Mouse (Mus musculus) embryo, embryonic 9.5 days (tissue): ENCODE data around the gene Tprkb.
"Not testable (repeated sequence)": the region's sequence is repeated elsewhere in the genome, so short reads cannot be mapped to it uniquely, and the experiment has no call there.

ENCODE experiments used
- DNase-seq: peaks from one replicate; pipeline ENCODE4 v3.0.0-alpha.2; 2017; ENCODE audit errors: extremely low spot score

Tprkb gene

DNA sequence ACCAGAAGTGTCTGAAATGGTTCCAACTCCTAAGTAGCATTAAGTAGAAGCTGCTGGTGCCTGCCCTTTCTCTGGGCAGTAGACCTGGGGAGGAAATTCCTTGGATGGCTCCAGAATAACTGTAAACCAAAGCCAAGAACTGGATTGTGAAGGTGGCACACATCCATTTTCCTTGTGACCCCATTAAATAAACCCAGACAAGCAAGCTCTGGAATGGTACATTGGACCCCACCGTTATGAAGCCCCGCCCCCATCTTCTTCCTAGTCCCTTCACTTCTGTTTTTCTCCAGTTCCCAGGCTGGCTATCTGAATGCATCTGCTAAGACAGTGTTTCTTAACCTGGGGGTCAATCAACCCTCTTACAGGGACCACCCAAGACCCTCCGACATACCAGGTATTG, at the start of gene Tprkb:
TSS of gene Tprkb (plus strand) at position 279 of the 400 bp plus-strand sequence.
- DNase-seq: no peak

DNA sequence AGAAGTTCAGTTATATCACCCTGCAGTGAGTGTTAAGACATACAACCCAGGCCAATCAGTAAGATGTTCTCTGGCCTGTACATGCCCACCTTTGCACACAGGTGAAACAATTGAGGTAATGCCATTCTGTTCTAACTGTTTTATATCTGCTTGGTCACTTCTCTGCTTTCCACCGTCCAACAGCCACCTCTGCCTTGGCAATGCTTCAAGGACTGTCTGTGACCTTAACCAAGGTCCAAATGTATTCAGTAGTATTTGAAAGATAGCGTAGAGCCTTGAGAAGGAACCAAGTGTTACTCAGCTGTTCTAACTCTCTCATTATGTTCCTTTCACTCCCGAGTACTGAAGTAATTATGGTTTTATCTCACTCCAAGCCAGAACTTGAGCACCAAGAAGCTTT, 49.1 kb upstream of the Tprkb start:
- DNase-seq: no peak

DNA sequence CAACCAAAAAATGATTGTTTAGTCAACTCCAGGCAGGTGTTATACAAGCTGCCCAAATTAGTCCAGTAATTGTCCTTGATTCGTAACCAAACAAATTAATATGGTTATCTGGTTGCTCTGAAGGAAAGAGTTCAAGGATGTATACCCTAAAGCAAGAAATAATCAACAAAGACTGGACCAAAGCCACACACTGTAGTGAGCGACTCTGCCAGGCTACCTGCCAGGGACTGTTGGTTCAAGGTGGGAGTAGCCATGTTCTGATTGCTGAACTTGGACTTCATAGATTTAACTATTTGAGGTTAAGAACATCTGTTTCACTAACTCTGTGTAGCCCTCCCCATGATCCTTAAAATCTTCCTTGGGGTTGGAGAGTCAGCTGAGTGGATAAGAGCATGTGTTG, 48.5 kb upstream of the Tprkb start:
- no peak for DNase-seq

DNA sequence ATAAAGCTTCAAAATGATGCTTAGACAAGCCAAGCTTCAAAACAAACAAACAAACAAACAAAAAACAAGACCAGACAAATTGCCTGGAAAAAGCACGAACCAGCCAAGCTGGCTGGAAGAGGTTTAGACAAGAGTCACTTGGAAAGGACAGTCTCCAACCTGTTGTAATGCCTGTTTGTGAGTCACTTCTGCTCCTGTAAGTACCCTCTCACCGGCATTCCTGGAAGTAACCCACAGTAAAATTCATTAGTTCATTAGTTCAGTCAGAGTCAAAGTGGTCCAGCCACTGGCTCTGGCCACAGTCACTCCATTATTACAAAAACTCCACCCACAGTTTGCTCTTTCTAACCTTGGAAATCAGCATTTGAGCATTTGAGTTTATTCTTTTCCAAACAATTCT, 47.8 kb upstream of the Tprkb start:
- no peak for DNase-seq

DNA sequence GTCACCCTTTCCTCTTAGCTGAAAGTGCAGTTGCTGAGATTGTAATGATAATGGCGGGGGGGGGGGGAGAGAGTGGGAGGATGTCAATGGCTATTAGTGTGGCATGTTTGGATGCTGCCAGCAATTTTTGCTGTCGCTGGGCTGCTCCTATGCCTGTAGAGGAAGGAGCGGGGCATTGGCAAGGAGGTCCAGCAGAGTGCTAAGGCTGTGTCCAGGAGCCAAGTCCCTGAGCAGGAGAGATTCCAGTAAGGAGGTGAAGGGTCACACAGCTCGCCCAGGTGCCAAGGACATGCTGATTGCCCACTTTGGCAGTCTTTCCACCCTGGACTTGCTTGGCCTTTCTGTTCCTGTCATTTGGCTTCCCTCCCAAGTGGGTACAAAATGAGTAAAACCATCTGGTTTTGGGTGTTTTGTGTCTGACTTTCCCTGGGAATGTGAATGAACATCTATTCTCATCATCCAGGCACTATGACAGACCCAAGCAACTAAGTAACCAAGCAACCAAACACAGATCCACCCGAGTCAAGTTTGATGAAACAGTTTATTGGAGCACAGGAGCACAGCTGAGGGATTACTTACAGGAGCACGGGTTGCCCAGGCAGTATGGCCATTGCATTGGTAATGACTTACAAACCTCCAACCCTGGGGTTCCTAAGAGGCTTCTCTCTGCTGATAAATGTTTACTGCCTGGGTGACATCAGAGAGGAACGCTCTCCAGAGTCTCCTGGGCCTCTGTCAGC, 46.6 kb upstream of the Tprkb start:
- not testable (repeated sequence) for DNase-seq

DNA sequence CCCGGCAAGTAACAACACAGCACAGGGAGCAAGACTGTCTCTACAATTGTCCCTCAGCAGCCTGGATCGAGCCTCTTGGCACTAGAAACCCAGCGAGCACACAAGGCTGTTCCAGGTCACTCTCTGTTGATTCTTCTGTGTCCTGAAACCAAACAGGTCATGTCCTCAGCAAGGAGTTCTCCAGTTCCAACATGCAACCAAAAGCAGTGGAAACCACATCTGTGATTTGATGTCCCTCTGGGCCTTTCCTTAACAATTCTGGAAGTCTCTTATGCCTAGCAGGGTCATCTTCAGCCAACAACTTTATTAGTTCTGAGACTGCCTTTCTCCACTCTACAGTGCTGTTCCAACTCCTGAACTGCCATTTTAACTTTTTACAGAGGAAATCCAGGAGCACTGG, 45.5 kb upstream of the Tprkb start:
- not testable (repeated sequence) for DNase-seq

DNA sequence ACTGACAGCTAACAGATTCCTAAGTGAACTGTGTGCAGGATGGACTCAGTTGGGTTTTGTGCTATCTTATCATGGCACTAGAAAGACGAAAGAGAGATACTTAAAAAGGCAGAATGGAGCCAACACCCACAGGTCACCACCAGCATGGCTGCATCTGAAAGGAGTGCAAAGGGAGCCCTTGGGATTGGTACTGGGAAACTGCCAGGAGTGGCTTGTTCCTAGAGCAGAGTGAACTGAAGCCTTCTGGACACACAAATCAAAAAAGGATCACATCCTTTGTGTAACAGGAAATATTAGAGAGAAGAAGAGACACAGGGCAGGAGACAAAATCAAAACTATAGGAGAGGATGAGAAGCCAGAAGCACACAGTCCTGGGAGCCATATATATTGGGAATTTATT, 44.7 kb upstream of the Tprkb start:
- DNase-seq: not testable (repeated sequence)

DNA sequence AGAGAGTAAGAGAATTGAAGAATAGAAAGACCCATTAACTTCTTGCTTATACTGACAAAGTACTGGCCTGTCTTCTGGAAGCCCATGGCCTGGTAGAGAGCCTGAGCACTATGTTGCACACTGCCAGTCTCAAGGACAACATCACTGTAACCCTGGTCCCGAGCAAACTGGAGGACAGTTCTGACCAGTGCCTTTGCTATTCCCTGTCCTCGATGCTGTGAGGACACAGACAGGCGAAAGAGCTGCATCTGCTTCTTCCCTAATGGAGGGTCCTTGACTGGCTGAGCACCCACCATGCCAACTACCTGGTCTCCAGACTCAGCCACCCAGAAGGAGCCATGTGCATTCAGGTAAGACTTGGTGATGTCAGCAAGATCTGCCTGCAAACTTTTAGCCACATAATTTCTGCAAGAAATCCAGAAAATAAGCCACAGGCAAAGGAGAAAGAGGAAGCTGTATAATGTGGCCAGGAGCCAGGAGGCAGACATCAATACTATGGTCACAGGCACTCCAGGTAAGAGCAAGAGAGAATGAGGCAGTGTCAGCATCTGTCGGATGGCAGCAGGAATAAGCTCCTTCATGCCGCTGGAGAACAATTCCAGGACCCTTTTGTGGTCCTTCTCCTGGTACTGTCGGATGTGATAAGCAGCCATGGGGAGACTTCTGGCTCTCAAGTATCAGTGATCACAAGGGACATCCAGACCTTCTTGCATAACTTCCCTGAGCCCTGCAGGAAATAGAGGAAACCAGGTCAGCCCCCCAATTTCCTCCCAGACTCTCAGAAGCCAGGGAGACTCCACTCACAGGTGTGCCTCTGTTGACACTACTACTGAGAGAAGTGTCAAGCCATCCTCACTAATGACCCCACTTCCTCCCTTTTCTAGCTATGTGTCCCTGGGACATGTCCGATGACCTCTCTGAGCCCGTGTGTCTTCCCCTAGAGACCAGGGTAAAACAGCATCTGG, 43.7 kb upstream of the Tprkb start:
- no peak for DNase-seq

DNA sequence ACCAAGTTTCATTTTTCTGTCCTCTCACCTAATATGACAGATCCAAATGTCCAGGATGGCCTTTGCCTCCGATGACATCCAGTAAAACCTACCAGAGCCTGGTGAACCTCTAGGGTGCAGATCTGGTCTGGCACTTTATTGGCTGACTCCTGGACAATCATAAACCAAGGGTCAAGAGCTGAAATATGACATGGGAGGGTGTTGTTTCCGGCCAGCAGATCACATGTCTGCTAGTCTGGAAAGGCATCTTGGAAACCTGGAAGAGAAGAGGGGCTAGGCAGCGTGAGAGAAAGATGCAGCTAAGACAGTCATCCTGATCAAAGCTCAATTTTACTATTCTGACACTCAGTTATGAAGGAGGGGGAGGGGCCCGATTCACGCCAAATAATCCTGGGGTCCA, 42.7 kb upstream of the Tprkb start, which contains the start of gene Nat8f2:
TSS of gene Nat8f2 (minus strand) at position 153 of the 400 bp plus-strand sequence.
- not testable (repeated sequence) for DNase-seq

DNA sequence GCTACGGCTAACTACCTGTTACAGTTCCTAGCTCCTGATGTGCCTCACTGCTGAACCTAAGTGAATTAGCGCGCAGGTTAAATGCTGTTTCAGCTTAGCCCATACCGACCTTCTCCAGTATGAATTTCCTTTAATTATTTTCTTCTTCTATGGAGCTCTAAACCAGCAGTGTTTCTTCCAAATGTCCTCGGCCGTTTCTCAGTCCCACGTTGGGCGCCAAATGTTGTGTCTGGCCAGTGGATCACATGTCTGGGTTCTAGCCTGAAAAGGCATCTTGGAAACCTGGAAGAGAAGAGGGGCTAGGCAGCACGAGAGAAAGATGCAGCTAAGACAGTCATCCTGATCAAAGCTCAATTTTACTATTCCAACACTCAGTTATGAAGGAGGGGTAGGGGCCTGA, 28.4 kb upstream of the Tprkb start:
- not testable (repeated sequence) for DNase-seq

DNA sequence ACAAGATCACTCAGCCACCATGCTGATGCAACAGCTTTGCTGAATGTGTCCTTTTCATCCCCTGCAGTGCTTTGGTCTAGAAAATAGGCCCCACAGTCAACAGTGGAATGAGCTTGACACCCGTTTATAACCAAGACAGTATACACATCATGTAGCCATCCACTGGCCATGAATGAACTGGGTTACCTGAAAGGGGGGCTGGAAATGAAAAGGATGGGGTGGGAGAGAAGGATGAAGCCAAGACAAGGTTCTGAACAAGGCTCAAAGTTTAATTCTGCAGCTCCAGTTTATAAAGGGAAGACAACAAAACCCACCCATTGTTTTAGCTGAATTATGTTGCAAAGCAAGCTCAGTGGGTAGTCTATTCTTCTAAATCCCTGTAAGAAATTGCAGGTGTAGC, 27.4 kb upstream of the Tprkb start:
- DNase-seq: no peak

DNA sequence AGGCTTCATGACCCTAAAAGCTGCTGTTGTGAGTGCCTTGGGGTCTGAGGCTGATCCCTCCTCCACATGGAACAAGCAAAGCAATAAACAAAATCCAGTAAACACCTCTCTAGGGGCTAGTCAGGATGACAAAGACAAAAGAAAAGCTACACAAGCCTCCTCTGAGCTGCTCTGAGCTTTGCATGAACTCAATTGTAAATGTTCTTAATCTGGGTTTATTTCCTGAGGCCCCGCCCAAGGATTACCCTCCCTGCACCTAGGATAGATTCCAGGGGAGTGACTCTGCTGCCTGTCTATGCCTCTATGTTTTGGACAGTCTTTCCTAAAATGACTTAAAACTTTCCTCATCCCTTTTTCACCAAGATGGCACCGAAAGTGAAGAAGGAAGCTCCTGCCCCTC, 22.7 kb upstream of the Tprkb start:
- no peak for DNase-seq

DNA sequence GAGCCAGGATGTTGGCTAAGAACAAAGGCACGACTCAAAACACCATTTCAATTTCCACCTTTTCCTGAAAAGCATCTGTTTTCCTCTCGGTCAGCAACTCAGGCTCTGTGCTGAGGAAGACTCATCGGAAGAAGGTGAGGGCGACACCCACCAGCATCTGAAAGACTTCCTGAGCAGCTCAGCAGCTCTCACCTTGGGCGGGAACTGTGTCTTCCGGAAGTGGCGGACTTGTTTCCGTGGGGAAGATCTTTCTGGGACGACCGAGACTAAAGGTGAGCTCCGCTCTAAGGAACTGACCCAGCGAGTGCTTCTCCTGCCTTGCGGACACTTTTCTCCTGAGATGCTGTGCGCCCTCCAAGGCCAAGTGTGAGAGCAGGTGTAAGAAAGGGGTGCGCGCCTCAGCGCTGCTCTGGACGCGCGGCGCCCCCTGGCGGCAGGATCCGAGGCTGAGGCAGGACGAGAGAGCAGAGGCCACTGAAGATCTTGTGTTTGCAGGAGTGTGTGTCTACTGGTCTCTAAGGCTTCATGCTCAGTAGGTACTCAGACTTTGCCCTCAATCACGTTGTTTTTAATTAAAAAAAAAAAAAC, 16.5 kb upstream of the Tprkb start:
- not testable (repeated sequence) for DNase-seq

DNA sequence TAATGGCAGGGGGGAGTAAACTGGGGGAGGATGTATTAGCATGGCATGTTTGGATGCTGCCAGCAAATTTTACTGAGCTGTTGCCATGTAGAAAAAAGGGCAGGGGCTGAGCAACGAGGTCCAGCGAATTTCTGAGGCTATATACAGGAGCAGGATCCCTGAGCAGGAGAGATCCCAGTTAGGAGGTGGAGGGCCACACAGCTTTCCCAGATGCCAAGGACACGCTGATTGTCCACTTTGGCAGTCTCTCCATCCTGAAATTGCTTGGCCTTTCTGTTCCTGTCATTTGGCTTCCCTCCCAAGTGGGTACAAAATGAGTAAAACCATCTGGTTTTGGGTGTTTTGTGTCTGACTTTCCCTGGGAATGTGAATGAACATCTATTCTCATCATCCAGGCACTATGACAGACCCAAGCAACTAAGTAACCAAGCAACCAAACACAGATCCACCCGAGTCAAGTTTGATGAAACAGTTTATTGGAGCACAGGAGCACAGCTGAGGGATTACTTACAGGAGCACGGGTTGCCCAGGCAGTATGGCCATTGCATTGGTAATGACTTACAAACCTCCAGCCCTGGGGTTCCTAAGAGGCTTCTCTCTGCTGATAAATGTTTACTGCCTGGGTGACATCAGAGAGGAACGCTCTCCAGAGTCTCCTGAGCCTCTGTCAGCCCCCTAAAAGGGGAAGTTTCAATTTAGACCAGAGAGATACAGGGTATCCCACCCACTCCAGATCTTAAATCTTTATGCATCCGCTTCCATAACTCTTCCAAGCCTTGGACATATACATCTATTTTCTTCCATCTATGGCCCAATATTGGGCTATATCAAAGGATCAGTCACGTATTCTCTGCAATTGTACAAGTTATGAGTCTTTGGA, 12.8 kb upstream of the Tprkb start:
- not testable (repeated sequence) for DNase-seq

DNA sequence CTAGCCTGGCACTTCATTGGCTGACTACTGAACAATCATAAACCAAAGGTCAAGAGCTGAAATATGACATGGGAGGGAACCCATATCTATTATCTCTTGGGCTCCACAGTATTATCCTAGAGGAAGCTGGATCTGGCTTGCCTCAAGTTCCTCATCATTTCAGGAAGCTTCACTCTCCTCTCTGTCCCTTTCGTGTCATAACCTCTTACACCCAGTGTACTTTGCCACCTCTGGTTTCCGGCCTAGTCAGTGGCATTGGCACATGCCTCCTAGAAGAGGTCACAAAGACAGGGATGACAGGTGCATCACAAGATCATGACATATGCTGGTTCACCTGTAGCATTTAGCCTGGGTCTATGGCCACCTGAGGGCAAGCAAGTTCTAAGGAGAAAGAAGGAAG, 9.4 kb upstream of the Tprkb start:
- DNase-seq: no peak

DNA sequence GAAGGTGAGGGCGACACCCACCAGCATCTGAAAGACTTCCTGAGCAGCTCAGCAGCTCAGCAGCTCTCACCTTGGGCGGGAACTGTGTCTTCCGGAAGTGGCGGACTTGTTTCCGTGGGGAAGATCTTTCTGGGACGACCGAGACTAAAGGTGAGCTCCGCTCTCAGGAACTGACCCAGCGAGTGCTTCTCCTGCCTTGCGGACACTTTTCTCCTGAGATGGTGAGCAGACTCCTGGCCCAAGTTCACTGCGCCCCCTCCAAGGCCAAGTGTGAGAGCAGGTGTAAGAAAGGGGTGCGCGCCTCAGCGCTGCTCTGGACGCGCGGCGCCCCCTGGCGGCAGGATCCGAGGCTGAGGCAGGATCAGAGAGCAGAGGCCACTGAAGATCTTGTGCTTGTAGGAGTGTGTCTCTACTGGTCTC, 7.0 kb upstream of the Tprkb start, which contains the start of gene Nat8f4:
TSS of gene Nat8f4 (minus strand) at position 243 of the 420 bp plus-strand sequence.
- peak; percentile 50 for DNase-seq

DNA sequence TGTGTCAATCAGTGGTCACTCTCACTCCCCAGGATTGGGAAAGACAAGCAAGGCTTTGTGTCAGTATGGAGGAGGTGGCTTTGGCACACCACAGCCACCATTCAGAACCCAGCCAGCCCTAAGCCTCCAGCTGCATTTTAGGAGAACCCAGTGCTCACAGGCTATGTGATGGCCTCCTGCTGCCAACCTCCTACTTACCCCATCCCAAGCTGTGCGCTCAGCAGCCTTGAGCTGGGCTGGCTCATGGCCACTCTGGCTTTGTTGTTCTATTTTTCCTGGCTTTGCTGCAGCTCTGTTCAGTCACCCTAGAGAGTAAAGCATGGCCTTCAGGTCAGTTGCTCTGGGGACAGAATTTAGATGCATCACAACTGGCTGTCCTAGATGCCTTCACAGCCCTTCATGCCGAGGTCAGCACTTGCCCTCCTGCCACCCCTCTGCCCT, 4.7 kb upstream of the Tprkb start:
- not testable (repeated sequence) for DNase-seq

DNA sequence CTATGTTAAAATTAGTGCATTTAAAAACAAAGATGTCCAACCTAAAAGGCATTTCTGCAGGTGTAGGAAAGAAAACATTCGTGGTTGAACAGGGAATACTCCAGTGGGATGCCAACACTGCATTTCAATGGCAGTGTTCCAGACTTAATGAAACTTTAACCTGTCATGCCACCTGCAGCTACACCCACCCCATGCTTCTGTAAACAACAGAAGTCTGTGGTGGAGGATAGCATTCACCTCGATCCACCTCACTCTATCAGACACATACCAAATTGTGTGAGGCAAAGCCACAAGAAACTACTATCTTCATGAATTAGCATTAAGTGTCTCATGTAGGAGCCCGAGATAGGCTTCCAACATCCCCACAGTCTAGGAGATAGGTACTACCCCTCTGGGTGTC, 3.3 kb upstream of the Tprkb start:
- no peak for DNase-seq

DNA sequence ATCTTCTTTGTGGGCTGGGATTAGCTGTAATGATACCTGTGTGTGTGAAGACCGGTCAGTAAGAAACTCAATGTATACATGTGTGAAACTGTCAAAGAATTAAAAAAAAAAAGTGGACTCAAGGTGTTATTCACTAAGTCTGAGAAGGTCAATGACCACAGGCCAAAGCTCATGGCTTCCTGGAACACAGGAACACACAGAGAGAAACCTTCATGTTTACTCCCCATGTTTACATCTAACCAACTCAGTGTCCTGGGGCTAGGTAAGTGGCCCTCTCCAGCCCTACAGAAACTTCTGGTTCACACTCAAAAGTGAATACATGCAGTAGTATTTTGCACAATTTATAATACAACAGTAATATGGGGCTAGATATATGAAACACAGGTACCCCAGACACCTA, 2.0 kb upstream of the Tprkb start:
- DNase-seq: no peak

DNA sequence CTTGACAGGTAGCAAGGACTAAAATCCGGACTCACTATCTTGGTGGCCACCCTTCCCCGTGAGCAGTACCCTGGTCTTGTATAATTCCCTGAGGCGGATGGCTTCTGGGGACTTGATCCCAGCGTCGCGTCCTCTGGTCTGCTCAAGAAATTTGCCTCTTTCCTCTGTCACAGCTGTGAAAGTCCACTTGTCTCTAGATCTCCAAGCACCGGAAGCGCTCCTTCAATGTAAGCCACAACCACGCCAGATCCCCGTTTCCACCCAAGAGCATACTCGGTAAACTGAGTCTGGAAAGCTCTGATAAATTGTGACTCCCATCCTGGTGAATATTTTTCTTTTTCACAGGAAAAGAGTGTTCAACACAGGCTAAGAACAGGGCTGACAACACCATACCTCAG, 3.5 kb downstream of the Tprkb start:
- no peak for DNase-seq
